Mouse (Mus musculus): ENCODE measurements around the gene Bex3. TPM values are rescaled to one million over a fixed set of nuclear protein-coding genes. Genes with fewer than 3 reads are reported as not detected.

Gene Bex3
- total RNA-seq, 1 experiment from 2014 or later = 8.8 TPM

DNA sequence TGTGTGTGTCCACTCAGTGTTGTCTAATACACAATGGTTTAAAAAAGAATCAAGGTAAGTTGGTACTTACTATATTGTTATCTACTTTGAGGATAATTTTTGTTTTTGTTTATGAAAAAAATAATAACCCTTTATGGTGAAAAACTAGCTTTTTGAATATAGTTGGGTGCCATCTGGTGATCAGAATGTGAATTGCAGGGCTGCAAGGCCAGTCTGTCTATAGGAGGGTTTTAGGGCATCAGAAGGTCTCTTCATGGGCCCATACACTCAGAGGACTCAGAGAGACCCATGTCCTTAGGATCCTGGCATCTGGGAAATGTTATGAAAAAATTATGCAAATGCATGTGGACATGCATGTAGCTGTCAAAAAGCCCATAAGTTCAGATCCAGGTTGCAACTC is 34.2 kb downstream of the Bex3 start:
- ATAC-seq (ENCODE audit: extremely low read depth, insufficient number of reproducible peaks, low FRiP score, poor library complexity, severe bottlenecking) = no peak

GRCm38 (mm10) chrX:136306196-136306595 is 36.1 kb downstream of the Bex3 start:
- no peak for ATAC-seq (ENCODE audit: extremely low read depth, insufficient number of reproducible peaks, low FRiP score, poor library complexity, severe bottlenecking)

DNA sequence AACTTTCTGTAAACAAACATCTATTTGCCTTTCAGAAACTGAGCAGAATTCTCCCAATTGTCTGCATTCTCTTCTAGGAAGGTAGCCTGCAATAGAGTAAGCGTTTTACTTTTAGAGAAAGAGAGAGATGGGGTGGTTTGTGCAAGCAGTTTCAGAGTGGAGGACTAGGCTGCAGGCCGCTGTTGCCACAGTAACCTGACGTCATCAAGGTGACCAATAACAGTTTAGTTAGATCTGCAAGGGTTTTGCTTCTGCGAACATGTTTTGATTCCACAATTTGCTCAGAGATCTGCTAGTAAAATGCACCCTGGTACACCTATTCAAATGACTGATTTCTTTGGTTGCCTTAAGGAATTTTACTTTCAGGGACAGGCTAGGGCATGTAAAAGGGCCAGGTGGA is 43.2 kb downstream of the Bex3 start:
- no peak for ATAC-seq (ENCODE audit: extremely low read depth, insufficient number of reproducible peaks, low FRiP score, poor library complexity, severe bottlenecking)

GRCm38 (mm10) chrX:136313792-136314564 is 43.9 kb downstream of the Bex3 start:
- no peak for ATAC-seq (ENCODE audit: extremely low read depth, insufficient number of reproducible peaks, low FRiP score, poor library complexity, severe bottlenecking)

- no peak for ATAC-seq (ENCODE audit: extremely low read depth, insufficient number of reproducible peaks, low FRiP score, poor library complexity, severe bottlenecking)
These were observed 49.9 kb downstream of the Bex3 start for GRCm38 (mm10) chrX:136319953-136320352.

Other genes starting within 250 kb of the Bex3 start
- not detected in 2 replicates for gene Arxes1, start 236.9 kb upstream of the Bex3 start, total RNA-seq (2017)
- gene Bex2, start 202.0 kb upstream of the Bex3 start, total RNA-seq (2017) = not detected in 2 replicates
- gene Nxf3, start 185.0 kb upstream of the Bex3 start, total RNA-seq (2017) = not detected in 2 replicates
- not detected in 2 replicates for gene Bex4, start 131.3 kb upstream of the Bex3 start, total RNA-seq (2017)
- gene Tceal8, start 97.9 kb upstream of the Bex3 start, total RNA-seq (2017) = 1.7 and 2.6 TPM in 2 replicates
- gene Tceal5, start 66.4 kb upstream of the Bex3 start, total RNA-seq (2017) = not detected in 2 replicates
- not detected in 2 replicates for gene Tceal7, start 55.5 kb upstream of the Bex3 start, total RNA-seq (2017)
- gene Bex1, start 54.7 kb upstream of the Bex3 start, total RNA-seq (2017) = not detected in 2 replicates
- gene Tceal9, start 25.2 kb upstream of the Bex3 start, total RNA-seq (2017) = 21.6 and 26.5 TPM in 2 replicates
- gene Kir3dl1, start 247.7 kb downstream of the Bex3 start, total RNA-seq (2017) = not detected in 2 replicates